Mouse (Mus musculus) adrenal gland, postnatal 4 days (tissue): ENCODE measurements around the gene Fzd4. TPM values are rescaled to one million over a fixed set of nuclear protein-coding genes. Genes with fewer than 3 reads are reported as not detected.

Experiments
- DNase-seq, 2 experiments: peaks; one replicate each; pipeline ENCODE4 v3.0.0; 2021 to 2022; ENCODE audit warnings: low spot score in 2 of 2, mixed read lengths in 2 of 2
- total RNA-seq, 2 experiments: library from RNA; stranded (reverse); gene quantifications; 2 replicates each; pipeline ENCODE4 v1.2.3; 2021

The Fzd4 gene
- total RNA-seq, 2 experiments from 2014 or later: 44.2 to 47.6 TPM

DNA sequence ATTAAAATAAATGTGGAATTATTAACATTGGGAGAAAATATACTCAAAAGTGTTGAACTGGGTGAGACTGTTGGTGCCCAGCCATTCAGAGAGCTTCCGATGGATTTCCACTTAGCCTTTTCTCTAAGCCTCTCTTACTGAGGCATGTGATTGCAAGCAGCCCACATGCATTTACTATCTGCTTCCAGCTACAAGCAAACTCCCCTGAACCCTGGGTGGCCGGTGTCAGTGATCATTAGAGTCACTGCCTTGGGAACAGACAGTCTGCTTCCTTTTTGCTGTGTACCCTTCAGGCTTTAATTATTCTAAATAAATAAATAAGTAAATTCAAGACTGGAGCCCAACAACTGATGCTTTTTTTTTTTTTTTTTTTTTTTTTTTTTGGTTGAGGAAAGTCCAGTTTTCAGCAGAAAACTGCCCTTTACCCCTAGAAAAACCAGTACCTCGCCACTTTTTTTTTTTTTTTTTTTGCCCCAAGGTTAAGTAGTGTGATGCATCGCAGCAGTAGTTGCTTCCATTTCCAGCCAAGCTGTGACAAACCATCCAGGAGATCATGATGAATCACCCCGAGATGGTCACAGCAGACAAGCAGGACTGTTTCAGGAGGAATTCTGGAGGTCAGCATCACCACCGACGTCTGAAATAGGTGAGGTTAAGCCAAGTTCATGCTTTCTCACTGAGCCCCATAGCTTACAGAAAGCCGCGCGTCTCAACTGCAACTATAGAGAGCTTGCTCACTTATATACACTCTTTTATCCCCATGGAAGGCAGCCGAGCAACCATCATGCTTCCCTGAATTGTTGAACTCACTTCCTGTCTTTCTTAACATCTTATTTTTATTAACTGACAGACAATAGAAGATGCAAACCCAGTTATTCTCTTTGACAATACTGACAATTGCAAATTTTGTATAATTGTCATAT lies 21.9 kb downstream of the Fzd4 start:
- DNase-seq: no peak

DNA sequence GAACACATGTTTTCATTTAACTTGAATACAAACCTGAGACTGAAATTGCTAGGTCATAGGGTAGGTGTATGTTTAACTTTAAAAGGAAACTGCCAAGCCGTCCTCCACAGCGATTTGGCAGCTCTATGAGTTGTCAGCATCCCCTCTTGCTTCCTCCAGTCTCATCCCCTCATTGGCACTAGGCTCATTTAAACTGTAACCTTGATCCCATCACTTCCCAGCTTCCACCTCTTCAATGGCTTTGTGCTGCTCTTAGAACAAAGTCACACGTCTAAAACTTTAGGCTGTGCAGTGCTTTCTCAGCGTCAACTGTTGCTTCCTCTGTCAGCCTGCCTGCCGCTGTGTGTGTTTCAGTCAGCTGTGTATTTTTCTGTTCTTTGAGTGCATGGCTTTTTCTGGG lies 22.9 kb downstream of the Fzd4 start:
- no peak for DNase-seq

DNA sequence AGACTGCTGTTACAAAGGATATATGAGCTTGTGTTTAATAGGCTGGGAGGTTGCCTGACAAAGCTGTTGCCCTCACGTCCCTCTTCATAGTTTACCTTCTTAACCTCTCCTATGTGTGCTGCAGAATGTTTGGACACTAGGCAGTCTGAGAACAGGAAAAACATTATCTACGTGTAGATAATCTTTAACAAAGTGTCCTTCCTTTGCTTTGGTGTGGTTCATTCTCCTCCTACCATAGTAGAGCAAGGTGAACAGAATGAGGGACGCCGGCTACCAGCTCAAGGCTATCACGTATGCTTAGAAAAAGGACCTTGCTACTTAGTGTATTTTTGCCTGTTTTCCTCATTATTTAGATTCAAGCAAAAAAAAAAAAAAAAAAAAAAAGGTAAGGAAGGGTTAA lies 24.6 kb downstream of the Fzd4 start:
- no peak for DNase-seq

DNA sequence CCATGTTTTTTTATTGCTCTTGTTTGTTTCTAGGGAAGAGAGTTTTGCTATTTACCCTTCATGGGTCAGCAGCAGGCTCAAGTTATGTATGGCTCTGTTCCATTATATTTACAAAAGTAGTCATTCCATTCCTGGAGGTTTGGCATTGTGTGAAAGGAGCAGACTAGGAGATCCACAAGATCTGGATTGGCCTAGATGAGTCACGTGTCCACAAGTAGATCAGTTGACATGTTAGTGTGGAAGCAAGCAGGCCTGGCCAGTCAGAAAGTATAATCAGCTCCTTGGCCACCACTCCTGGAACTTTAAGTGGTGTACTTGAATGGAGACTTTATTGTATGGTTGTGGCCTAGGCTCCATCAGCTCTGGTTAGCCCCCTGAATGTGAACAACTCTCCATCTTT lies 25.2 kb downstream of the Fzd4 start:
- no peak for DNase-seq

DNA sequence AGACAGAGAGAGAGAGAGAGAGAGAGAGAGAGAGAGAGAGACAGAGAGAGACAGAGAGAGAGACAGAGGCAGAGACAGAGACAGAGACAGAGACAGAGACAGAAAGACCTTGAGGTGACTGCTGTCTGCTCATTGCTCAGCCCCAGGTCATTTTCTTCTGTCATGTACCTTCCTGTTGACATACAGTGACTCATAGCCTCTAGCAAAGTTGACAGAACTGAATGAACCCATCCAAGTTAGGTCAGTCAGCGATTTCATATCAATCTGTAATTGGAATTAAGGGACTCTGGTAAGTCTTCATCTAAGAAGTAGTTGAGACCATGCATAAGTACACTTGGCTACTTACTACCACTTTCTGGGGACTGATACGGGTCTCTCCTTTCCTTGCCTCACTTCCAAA lies 27.0 kb downstream of the Fzd4 start:
- DNase-seq: no peak

DNA sequence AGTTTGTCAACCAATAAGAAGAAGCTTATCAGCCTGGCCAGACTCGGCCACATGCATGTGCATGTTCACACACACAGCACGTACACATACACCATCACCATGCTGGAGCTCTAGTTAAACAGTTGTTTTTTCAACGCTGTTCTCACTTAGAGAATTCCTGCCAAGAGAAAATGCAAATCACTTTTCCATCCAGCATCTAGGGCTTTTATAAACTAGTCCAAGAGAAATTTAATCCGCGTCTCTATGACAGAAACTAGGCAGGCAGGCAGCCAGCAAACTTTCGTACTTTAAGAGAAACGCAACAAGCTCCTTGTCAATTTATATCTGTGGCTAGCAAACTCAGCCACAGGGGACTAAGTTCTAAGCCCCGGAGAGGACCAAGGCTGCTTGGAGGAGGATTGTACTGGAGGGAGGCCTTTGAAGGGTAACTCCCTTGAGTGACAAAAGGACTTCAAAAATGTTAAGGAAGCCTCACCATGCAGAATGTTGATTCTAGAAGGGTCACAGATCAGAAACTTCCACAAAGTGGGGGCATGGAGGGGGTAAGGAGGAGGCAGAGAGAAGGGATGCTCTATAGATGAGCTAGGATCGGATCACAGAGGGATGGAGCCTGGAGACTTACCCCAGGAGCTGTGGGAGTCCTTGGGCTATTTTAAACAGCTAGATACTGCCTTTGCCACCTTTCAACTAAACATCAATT lies 29.2 kb downstream of the Fzd4 start:
- no peak for DNase-seq

DNA sequence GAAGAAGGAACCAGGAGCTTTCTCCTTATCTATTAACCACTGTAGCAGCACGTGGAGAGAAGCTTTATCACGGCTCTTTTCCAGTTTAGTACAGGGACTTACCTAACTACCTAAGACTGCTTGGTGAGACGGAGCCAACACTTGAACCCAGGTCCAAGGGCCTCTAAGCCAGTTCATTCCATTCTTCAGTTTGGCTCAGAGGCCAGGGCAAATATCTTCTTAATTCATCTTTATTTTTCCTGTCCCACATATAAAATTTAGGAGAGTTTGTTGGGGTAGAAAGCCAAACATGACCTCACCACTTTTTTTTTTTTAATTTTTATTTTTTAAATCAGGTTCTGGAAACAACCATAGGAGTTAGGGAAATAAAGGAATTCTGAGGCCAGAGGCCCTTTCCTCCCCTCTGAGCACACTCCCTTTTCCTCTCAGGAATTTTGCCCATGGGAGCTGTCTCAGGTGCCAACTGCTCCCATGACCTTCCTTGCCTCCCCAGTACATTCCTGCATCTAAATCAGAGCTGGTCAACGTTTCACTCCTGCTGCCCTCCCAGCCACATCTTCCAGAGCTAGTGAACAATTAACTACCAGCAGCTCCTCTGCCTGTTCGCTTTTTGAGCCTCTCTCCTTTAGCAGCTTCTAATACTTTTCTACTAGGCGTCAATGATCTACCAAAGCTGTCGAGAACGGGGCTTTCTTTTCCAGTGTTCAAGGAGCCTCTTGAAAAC lies 29.9 kb downstream of the Fzd4 start:
- no peak for DNase-seq

DNA sequence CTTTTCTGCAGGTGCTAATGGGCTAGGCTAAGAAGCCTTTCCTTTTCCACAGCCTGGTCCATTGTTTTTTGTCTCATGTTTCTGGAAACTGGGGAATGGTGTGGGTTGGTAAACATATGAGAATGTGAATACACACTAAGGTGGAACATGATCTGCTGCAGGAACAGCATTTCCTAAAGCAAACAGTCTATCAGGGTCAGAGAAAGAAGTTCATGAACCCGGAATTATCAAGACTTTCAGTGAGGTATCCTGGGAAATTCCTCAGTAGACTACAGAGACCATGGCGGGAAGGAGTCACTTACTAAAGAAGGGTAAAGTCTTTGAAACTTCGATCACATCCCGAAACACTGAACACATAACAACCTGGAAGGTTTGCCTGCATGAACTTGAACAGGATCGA lies 32.2 kb downstream of the Fzd4 start:
- no peak for DNase-seq

DNA sequence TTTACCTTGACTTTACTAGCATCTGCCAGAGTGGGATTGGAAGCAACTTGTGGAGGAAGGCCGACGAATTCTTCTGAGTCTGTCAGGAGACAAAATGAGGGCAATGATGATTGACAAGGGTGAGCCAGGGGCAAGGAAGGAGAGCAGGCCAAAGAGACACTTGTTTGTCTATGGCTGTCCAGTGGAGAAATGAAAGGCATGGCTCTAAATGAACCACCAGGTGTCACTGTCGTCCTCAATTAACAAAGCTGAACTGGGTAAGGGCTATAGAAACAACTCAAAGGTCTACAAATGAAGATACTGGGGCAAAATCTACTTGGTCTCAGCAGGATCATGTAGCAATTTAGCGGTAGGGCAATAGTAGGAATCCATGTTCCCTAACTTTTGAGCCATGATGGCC lies 33.4 kb downstream of the Fzd4 start:
- DNase-seq: no peak

DNA sequence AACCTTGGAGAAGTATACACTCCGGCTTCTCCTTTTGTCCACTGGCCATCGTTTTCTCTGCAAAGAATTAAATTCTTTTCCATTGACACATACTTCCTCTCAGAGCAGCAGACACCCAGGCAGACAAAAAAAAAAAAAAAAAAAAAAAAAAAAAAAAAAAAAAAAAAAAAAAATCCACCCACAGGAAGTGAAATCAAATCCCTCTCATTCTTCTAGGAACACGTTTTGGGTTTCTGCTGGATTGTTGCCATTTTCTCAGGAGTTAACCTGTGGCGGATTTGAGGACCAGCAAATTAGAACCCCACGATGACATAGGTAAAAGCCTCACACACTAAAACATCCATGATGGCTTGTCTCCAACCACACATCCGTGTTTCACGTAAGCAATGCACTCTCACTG lies 37.1 kb downstream of the Fzd4 start:
- no peak for DNase-seq

DNA sequence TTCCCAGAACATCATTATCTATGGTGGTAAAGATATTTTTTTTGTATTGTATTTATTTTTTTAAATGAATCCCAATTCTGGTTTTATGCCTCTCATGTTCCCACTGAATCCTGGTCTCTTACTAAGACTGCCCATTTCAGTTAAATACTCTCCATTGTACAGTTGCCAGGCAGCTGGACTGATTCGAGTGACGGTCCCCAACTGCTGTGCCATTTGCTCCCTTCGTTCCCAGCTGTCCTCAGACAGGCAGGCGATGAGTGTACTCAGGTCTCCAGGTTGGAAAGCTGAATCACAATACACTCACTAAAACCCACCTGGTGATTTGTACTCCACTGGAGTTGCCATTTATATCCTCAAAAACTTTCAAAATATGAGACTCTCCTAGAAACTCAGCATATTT lies 38.1 kb downstream of the Fzd4 start:
- no peak for DNase-seq

DNA sequence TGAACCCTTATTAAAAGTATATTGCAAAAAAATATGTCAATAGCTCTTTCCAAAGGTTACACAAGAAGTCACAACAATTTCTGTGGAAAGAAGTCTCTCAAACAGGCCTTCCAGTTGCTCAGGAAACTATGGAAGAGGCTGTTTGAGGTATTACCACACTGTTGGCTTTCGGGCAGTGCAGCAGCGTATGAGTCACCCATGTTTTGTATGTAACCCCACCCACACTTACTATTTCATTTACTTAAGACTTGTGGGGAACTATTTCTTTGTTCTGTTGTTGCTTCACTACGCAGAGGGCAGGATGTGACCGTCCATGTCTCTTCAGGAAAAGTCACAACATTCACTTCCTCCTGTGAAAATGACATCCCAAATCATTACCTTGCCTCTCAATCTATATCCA lies 41.0 kb downstream of the Fzd4 start:
- no peak for DNase-seq

DNA sequence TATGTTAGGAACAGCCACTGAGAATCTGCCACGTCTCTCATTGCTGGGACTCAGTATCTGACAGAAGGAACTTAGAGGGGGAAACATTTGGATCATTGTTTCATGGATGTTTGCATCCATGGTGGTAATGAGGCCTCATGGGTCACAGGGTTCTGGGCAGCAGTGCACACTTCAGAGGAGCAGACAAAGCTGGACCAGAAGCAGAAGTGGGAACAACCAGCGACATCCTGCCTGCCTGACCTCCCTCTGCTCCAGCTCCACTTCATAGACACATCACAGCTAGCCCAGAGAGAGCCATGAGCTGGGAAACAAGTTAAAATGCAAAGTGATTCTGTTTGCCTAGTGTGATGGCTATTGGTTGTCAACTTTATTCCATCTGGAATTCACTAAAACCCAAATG lies 46.2 kb downstream of the Fzd4 start:
- DNase-seq: no peak

DNA sequence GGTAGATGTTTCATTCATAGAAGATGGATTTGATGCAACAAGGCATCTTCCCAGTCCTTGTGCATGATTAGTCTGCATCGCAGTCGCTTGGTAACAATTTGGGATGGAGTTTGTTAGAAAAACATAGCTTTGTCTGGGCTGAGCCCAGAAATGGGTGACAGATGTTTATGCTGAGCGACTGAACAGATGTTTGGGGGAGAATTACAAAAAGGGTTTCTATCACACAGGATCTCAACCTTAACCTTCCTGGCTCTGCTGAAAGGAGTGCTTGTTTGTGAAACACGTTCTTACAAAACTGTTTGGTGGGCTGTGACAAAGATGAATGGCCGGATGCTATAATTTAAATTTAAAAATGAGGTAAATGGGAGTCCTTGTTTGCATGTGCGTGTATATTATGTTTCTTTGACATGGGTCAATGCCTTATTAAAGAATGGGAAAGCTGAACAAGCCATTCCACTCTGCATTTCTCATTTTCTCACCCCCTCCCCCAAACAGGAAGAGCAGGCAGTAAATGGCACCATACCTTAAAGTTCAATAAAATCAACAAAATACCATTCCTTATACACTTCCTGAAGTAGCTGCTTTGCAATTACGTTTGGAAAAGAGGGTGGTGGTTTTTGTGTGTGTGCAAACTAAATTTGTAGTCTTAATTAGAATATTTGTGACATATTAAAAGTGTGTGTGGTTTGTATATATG lies 52.4 kb downstream of the Fzd4 start:
- DNase-seq: no peak

DNA sequence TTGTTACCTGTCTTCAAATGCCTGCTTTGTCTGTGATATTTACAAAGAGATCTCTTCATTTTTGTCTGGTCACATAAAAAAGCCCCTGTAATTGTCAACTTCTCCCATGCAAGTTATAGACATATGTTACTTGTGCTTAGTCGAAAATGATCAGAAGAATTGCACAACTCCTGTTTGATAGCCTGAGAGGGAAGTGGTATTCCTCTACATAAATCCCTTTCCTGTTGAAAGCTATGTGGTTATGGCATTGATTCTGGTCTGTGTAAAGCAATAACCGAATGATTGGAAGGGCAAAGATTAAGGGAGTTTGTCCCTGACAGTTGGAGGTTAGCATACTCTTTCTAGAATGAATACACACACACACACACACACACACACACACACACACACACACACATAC lies 55.5 kb downstream of the Fzd4 start:
- no peak for DNase-seq

DNA sequence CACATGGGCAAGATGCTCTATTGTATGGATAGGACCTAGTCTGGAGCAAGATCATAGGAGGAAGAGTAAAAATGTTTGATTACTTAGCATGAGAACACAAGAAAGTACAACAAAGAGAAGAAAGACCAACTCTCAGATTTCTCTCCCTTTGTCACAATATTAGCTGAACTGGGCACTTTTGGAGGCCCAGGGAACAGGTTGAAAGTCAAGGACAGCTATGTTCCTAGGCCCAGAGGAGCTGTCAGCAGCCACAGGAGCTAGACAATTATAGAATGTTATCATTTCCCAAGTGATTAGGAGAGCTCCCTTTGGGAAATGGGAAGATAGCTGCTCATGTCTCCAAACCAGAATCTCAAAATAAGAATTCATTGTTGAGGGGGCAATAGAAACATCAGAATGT lies 56.8 kb downstream of the Fzd4 start:
- no peak for DNase-seq

DNA sequence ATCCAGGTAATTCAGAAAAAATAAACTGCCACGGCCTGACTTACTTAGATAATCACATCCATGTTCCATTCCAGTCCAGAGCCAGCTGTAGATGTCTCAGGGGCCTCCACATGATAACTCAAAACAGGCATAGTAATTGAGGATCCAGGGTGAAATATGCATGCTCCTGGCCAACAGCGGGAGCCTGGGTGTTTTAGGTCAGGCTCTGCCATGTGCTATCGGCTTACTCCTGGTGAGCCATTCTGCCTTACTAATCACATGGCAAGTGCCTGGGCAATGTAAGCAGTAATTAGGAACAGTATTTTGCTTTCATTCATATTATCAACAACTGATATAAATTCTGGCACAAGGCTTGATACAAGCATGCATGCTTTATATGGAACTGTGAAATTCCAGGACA lies 57.2 kb downstream of the Fzd4 start:
- no peak for DNase-seq
